Mouse (Mus musculus) heart, postnatal 14 days (tissue): ENCODE data around the gene Olfr582. TPM values are rescaled to one million over a fixed set of nuclear protein-coding genes. Genes with fewer than 3 reads are reported as not detected.

ENCODE experiments used
- DNase-seq, 2 experiments: peaks; one replicate each; pipeline ENCODE4 v3.0.0; 2021 to 2022
- intact Hi-C: fragments of 180-260 bp; cut with DNase I; formaldehyde crosslinking; loops from one replicate; pipeline ENCODE4 v1.15.1; 2025
- long read RNA-seq, 2 experiments: library from polyadenylated mRNA; stranded (forward); transcript quantifications; one replicate each; pipeline ENCODE4 v2.0.0; 2021
- total RNA-seq, 2 experiments: library from RNA; stranded (reverse); gene quantifications; 2 replicates each; pipeline ENCODE4 v1.2.3; 2021

The Olfr582 gene
- not detected for total RNA-seq
- long read RNA-seq, experiment 1: 0 reads
- long read RNA-seq, experiment 2: 0 reads

DNA sequence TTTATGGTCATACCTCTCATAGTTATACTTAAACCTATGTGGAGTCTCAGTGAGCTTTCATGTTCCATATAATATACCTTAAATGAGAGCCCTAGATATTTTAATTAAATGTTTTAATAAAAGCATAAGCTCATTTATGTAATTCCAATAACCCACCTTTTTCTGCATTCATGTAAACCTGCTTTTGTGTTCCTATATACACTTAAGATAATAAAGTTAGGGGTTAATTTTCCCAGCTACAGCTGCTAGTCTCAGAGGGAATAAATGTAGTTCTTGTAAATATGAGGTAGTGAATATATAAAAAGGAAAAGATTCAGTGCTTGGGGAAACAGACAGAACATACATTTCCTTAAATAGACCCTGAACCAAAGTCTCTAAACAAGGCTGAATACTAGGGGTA, at the start of gene Olfr582:
TSS of gene Olfr582 (plus strand) at position 301 of the 400 bp plus-strand sequence.
- DNase-seq: no peak

DNA sequence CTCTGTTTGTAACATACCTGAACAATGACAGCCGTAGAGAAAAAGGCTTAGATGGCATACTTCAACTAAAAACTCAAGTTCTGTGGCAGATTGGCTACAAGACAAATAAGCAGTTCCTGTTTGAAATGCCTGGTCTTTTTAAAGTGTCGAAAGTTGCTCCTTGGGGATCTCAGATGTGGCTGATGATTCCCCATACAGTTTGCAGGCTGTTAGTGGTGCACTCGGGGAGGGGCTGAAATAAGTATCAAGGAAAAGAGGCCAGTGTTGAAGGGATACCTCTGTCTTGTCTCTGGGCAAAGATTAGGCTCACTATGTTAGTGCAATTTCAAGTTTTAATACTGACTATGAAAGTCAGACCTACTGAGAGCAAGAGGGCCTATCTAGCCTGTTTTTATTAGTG, 48.6 kb upstream of the Olfr582 start, which contains the start of gene Olfr578:
TSS of gene Olfr578 (minus strand) at position 101 of the 400 bp plus-strand sequence.
- DNase-seq: no peak
- intact Hi-C loops: no loop called here

More for the DNA sequence above, at the start of gene Olfr582:
- intact Hi-C loops: no loop called here

DNA sequence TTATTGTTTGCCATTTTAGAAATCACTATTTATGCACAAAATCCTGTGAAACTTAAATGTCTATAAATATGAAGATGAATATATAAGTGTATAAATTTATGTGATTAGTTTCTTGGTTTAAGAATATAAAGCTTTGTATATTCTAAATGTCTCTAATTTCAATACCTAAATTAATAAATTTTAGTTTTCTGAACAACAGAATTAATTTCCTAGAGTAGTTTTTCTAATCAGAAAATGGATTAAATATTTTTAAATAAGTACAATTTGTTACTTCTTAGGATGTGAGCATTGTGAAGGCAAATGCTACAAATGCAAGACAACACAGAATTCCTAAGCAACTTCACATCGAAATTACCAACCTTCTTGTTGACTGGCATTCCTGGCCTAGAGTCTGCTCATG, 13.2 kb downstream of the Olfr582 start, which contains the start of gene Olfr583:
TSS of gene Olfr583 (plus strand) at position 301 of the 400 bp plus-strand sequence.
- intact Hi-C loops: no loop called here

DNA sequence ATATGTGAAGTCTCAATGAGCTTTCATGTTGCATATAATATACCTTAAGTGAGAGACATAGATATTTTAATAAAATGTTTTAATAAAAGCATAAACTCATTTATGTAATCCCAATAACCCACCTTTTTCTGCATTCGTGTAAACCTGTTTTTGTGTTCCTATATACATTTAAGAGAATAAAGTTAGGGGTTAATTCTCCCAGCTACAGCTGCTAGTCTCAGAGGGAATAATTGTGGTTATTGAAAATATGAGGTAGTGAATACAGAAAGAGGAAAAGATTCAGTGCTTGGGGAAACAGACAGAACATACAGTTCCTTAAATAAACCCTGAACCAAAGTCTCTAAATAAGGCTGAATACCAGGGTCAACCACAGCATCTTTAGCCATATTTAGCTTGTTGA, 43.8 kb downstream of the Olfr582 start, which contains the start of gene Olfr584:
TSS of gene Olfr584 (plus strand) at position 301 of the 400 bp plus-strand sequence.
- intact Hi-C loops: no loop called here
- DNase-seq: no peak

More for the DNA sequence above, 13.2 kb downstream of the Olfr582 start, which contains the start of gene Olfr583:
- DNase-seq: no peak

Other genes with a start within 250 kb of the Olfr582 start
- gene Olfr564, start 234.5 kb upstream of the Olfr582 start, total RNA-seq: not detected
- not detected for gene Olfr566, start 179.3 kb upstream of the Olfr582 start, total RNA-seq
- gene Olfr568, start 160.9 kb upstream of the Olfr582 start, total RNA-seq: not detected
- not detected for gene Olfr569, start 147.1 kb upstream of the Olfr582 start, total RNA-seq
- gene Olfr570, start 143.4 kb upstream of the Olfr582 start, total RNA-seq: not detected
- not detected for gene Olfr571, start 120.5 kb upstream of the Olfr582 start, total RNA-seq
- not detected for gene Olfr572, start 113.6 kb upstream of the Olfr582 start, total RNA-seq
- gene Olfr573-ps1, start 95.4 kb upstream of the Olfr582 start, total RNA-seq: not detected
- gene Olfr574, start 89.6 kb upstream of the Olfr582 start, total RNA-seq: not detected
- not detected for gene Olfr575, start 79.2 kb upstream of the Olfr582 start, total RNA-seq
- gene Olfr576, start 75.4 kb upstream of the Olfr582 start, total RNA-seq: not detected
- gene Olfr577, start 62.1 kb upstream of the Olfr582 start, total RNA-seq: not detected
- gene Olfr578, start 48.7 kb upstream of the Olfr582 start, total RNA-seq: not detected
- gene Olfr583, start 13.3 kb downstream of the Olfr582 start, total RNA-seq: not detected
- not detected for gene Olfr584, start 43.9 kb downstream of the Olfr582 start, total RNA-seq
- gene Olfr585, start 59.7 kb downstream of the Olfr582 start, total RNA-seq: not detected
- gene Olfr586, start 87.6 kb downstream of the Olfr582 start, total RNA-seq: not detected
- gene Olfr588-ps1, start 102.9 kb downstream of the Olfr582 start, total RNA-seq: not detected
- gene Olfr589, start 118.3 kb downstream of the Olfr582 start, total RNA-seq: not detected
- gene Olfr591, start 140.3 kb downstream of the Olfr582 start, total RNA-seq: not detected
- gene Olfr592, start 146.8 kb downstream of the Olfr582 start, total RNA-seq: not detected
- not detected for gene Olfr593, start 173.8 kb downstream of the Olfr582 start, total RNA-seq
- not detected for gene Olfr594, start 179.0 kb downstream of the Olfr582 start, total RNA-seq
- gene Usp17ld, start 214.5 kb downstream of the Olfr582 start, total RNA-seq: not detected